Mouse (Mus musculus): Measurements from ENCODE around the gene Tnfrsf8.

Gene Tnfrsf8

GRCm38 (mm10) chr4:145271634-145272033 lies 43.3 kb downstream of the Tnfrsf8 start:
- DNase-seq (ENCODE audit: low read depth, low spot score), result no peak

GRCm38 (mm10) chr4:145270136-145270535 lies 44.8 kb downstream of the Tnfrsf8 start:
- no peak for DNase-seq (ENCODE audit: low read depth, low spot score)

- DNase-seq (ENCODE audit: low read depth, low spot score), result no peak
Observed at GRCm38 (mm10) chr4:145267631-145268110, 47.3 kb downstream of the Tnfrsf8 start.

- DNase-seq (ENCODE audit: low read depth, low spot score), result no peak
Observed at GRCm38 (mm10) chr4:145266505-145266904, 48.5 kb downstream of the Tnfrsf8 start.

- no peak for DNase-seq (ENCODE audit: low read depth, low spot score)
Observed at GRCm38 (mm10) chr4:145264761-145265160, 50.2 kb downstream of the Tnfrsf8 start.

- no peak for DNase-seq (ENCODE audit: low read depth, low spot score)
Observed at GRCm38 (mm10) chr4:145263583-145263982, 51.4 kb downstream of the Tnfrsf8 start.

GRCm38 (mm10) chr4:145260802-145261201 lies 54.2 kb downstream of the Tnfrsf8 start:
- no peak for DNase-seq (ENCODE audit: low read depth, low spot score)

GRCm38 (mm10) chr4:145257751-145258434 lies 57.1 kb downstream of the Tnfrsf8 start:
- no peak for DNase-seq (ENCODE audit: low read depth, low spot score)

- no peak for DNase-seq (ENCODE audit: low read depth, low spot score)
Observed at GRCm38 (mm10) chr4:145256144-145256543, 58.8 kb downstream of the Tnfrsf8 start.

- DNase-seq (ENCODE audit: low read depth, low spot score), result no peak
Observed at GRCm38 (mm10) chr4:145254418-145254817, 60.5 kb downstream of the Tnfrsf8 start.

- DNase-seq (ENCODE audit: low read depth, low spot score), result no peak
Observed at GRCm38 (mm10) chr4:145252611-145253010, 62.4 kb downstream of the Tnfrsf8 start.

- DNase-seq (ENCODE audit: low read depth, low spot score), result no peak
Observed at GRCm38 (mm10) chr4:145251546-145251945, 63.4 kb downstream of the Tnfrsf8 start.

GRCm38 (mm10) chr4:145250002-145250401 lies 65.0 kb downstream of the Tnfrsf8 start:
- no peak for DNase-seq (ENCODE audit: low read depth, low spot score)

GRCm38 (mm10) chr4:145247556-145247955 lies 67.4 kb downstream of the Tnfrsf8 start:
- no peak for DNase-seq (ENCODE audit: low read depth, low spot score)

- DNase-seq (ENCODE audit: low read depth, low spot score), result no peak
Observed at GRCm38 (mm10) chr4:145246173-145247011, 68.6 kb downstream of the Tnfrsf8 start, which contains the start of gene Tnfrsf1b. Gene Tnfrsf1b, minus strand, starts transcription at chr4:145246870.

GRCm38 (mm10) chr4:145245581-145245980 lies 69.4 kb downstream of the Tnfrsf8 start:
- no peak for DNase-seq (ENCODE audit: low read depth, low spot score)

GRCm38 (mm10) chr4:145244676-145245075 lies 70.3 kb downstream of the Tnfrsf8 start:
- no peak for DNase-seq (ENCODE audit: low read depth, low spot score)

GRCm38 (mm10) chr4:145242719-145243350 lies 72.1 kb downstream of the Tnfrsf8 start:
- DNase-seq (ENCODE audit: low read depth, low spot score), result no peak

GRCm38 (mm10) chr4:145240723-145241231 lies 74.2 kb downstream of the Tnfrsf8 start:
- no peak for DNase-seq (ENCODE audit: low read depth, low spot score)

- DNase-seq (ENCODE audit: low read depth, low spot score), result no peak
Observed at GRCm38 (mm10) chr4:145239049-145239830, 75.7 kb downstream of the Tnfrsf8 start.

- no peak for DNase-seq (ENCODE audit: low read depth, low spot score)
Observed at GRCm38 (mm10) chr4:145236027-145236426, 78.9 kb downstream of the Tnfrsf8 start.
